Mouse (Mus musculus): Measurements from ENCODE around the gene Tmem131l.

DNA sequence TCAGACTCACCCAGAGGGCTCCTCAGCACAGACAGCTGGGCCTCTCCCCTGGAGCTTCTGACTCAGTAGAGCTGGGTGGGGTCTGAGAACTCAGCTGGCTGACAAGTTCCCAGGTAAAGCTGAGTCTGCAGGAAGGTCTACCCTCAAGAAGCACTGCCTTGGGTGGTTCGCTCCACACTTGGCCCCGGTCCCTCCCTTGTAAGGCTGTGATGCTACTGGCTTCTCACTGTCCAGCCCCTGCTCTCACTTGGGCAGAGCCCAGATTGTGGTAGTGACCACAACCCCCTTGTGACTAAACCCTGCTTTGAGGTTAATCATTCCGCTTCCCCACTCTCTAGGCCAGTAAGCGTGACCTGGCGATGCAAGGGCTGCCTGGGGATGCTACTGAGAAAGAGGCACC lies 17.3 kb downstream of the Tmem131l start:
- TF ChIP-seq POLR2A (IDR thresholded peaks at IDR 0.05; ENCODE audit: extremely low read depth, insufficient read depth, low read length) (no peak), CTCF (IDR thresholded peaks at IDR 0.05; ENCODE audit: extremely low read depth, insufficient read depth, low read length) (no peak)
